Mouse (Mus musculus) granulocyte monocyte progenitor cell, adult 5-6 weeks (primary cell): ENCODE measurements around the gene Gm21985. TPM values are rescaled to one million over a fixed set of nuclear protein-coding genes. Genes with fewer than 3 reads are reported as not detected.
A peak's percentile ranks its signal among the peaks of the same experiment; 100 is the strongest.

Experiments used
- ATAC-seq: replicated peaks from 2 replicates; pipeline ENCODE4 v1.8.0; 2016; ENCODE audit warnings: mild to moderate bottlenecking, moderate TSS enrichment, inconsistent platforms; ENCODE audit not compliant: poor library complexity, severe bottlenecking
- total RNA-seq, 2 experiments: library from RNA; stranded (forward) in 1 of 2; stranded (reverse) in 1 of 2; fragments of 200-712, 200-1000 nt in 1 of 2; fragments of >200 nt in 1 of 2; fragmentation: Nextera tagmentation in 1 of 2; gene quantifications; 2 replicates each; pipeline ENCODE4 v1.2.3; 2014 to 2017

Gene Gm21985
- total RNA-seq (2014; fragmentation: Nextera tagmentation) (0.75 TPM in 1 of 2 replicates, not detected in the other), total RNA-seq (2017) (0.36 TPM in 1 of 2 replicates, not detected in the other)

- peak; percentile 38 for ATAC-seq
These were observed at the start of gene Gm21985 for GRCm38 (mm10) chr2:112266242-112266592. Gene Gm21985, plus strand, starts transcription at chr2:112266314.

GRCm38 (mm10) chr2:112217614-112218013, 48.5 kb upstream of the Gm21985 start:
- ATAC-seq = peak; percentile 74

GRCm38 (mm10) chr2:112220880-112221279, 45.2 kb upstream of the Gm21985 start:
- no peak for ATAC-seq

- ATAC-seq = peak; percentile 30; the same call in 1 of the 2 replicates
These were observed 43.5 kb upstream of the Gm21985 start for GRCm38 (mm10) chr2:112222607-112223006.

- no peak for ATAC-seq
These were observed 41.8 kb upstream of the Gm21985 start for GRCm38 (mm10) chr2:112224356-112224755.

GRCm38 (mm10) chr2:112232623-112233022, 33.5 kb upstream of the Gm21985 start:
- peak; percentile 99 for ATAC-seq

- ATAC-seq = no peak
These were observed 29.5 kb upstream of the Gm21985 start for GRCm38 (mm10) chr2:112236620-112237019.

GRCm38 (mm10) chr2:112238006-112238405, 28.1 kb upstream of the Gm21985 start:
- no peak for ATAC-seq

GRCm38 (mm10) chr2:112239212-112239934, 26.7 kb upstream of the Gm21985 start, which contains the start of gene Lpcat4:
Gene Lpcat4, plus strand, starts transcription at chr2:112239468.
- peak; percentile 80 for ATAC-seq

GRCm38 (mm10) chr2:112239935-112240721, 26.0 kb upstream of the Gm21985 start:
- peak; percentile 49 for ATAC-seq

- no peak for ATAC-seq
These were observed 24.3 kb upstream of the Gm21985 start for GRCm38 (mm10) chr2:112241787-112242186.

- ATAC-seq = no peak
These were observed 20.8 kb upstream of the Gm21985 start for GRCm38 (mm10) chr2:112245307-112245706.

GRCm38 (mm10) chr2:112246193-112246592, 19.9 kb upstream of the Gm21985 start:
- ATAC-seq = no peak

- peak; percentile 83 for ATAC-seq
These were observed 18.8 kb upstream of the Gm21985 start for GRCm38 (mm10) chr2:112247323-112247722.

GRCm38 (mm10) chr2:112249780-112250453, 16.2 kb upstream of the Gm21985 start:
- no peak for ATAC-seq

- ATAC-seq = peak; percentile 65
These were observed 11.2 kb upstream of the Gm21985 start for GRCm38 (mm10) chr2:112254675-112255515.

- ATAC-seq = no peak
These were observed 6.7 kb upstream of the Gm21985 start, which contains the start of gene Nutm1 for GRCm38 (mm10) chr2:112259241-112259962. Gene Nutm1, minus strand, starts transcription at chr2:112259291.

GRCm38 (mm10) chr2:112261748-112262653, 4.1 kb upstream of the Gm21985 start, which contains the start of gene Nop10:
Gene Nop10, plus strand, starts transcription at chr2:112261926.
- ATAC-seq = peak; percentile 55
